Mouse (Mus musculus): ENCODE data around the gene 5730596B20Rik.

DNA sequence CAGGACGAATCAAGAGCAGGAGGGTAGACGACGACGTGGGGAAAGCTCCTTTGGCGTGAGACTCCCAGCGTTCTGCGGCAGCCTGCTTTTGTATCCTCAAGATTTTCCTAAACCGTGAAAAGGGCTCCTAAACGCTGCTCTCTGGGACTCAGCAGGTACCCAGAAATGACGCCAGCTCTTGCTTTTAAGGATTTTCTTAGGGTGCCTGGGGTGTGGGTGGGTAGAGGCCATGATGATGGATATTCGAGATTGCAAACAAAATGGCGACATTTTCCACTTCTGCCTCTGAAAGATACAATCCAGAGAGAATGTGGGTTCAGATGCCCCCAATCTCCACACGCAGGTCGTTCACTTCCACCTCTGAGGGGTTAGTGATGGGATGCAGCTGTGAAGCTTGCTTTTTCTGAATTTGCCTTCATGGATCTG is 9.5 kb upstream of the 5730596B20Rik start:
- TF ChIP-seq GATA1 (IDR thresholded peaks at IDR 0.05; ENCODE audit: low read length) = no peak
- TF ChIP-seq TAL1 (IDR thresholded peaks at IDR 0.05; ENCODE audit: low read length) = no peak

Measured in erythroblast, embryonic 14.5 days (primary cell).